Mouse (Mus musculus): ENCODE measurements around the gene Pla2g3.

- TF ChIP-seq CHD2 (IDR thresholded peaks at IDR 0.05; ENCODE audit: low read depth, low read length), result no peak
- peak; percentile 88 for TF ChIP-seq ZC3H11A (IDR thresholded peaks at IDR 0.05; ENCODE audit: borderline replicate concordance, low read depth, low read length)
- TF ChIP-seq MAFK (IDR thresholded peaks at IDR 0.05; ENCODE audit: insufficient read depth, low read depth, low read length), result no peak
- no peak for TF ChIP-seq HCFC1 (IDR thresholded peaks at IDR 0.05; ENCODE audit: borderline replicate concordance, insufficient read depth, low read length)
Measured at GRCm38 (mm10) chr11:3474480-3475115, 13.5 kb upstream of the Pla2g3 start.

Measured in ES-E14 (cell line).